Mouse (Mus musculus): ENCODE measurements around the gene Hyou1. TPM values are rescaled to one million over a fixed set of nuclear protein-coding genes. Genes with fewer than 3 reads are reported as not detected.

Gene Hyou1
- total RNA-seq, 1 experiment, result 246 TPM

DNA sequence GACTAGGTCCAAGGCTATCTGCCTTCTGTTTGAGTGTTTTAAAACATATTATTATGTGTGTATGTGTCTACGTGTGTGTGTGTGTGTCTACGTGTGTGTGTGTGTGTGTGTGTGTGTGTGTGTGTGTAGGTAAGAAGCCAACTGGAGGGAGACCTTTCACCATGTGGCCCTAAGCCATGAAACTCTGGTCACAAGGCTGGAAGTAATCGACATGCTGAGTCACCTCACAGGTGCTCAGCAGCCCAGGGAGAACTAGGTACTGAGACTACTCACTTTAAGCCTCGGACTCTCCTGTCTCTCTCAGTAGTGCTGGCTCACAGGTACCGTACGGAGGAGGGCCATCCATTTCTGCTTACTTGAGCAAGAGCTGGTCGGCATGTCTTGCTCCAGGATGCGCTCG is 32.1 kb upstream of the Hyou1 start:
- DNase-seq (ENCODE audit: low read depth, low spot score), result no peak
- TF ChIP-seq MAFK (IDR thresholded peaks at IDR 0.05; ENCODE audit: insufficient read depth, low read depth, low read length), result no peak
- TF ChIP-seq ZNF384 (IDR thresholded peaks at IDR 0.05; ENCODE audit: low read depth, low read length), result no peak
- Histone ChIP-seq H3K36me3 (ENCODE audit: control insufficient read depth, insufficient read depth, low read length, poor library complexity, severe bottlenecking) (peaks cover 10% of the 10 kb centered on the region; the same call in 1 of the 2 replicates), H3K4me1 (ENCODE audit: control insufficient read depth in 2 of 2, insufficient read depth in 2 of 2, low read length in 2 of 2, poor library complexity in 1 of 2) (peaks cover 2 to 19% of the 10 kb centered on the region in 2 experiments; a peak in 3 of 4 replicates), H3K9me3 (ENCODE audit: control insufficient read depth, insufficient read depth, low read depth, low read length) (no peaks in the 10 kb centered on the region), H3K9ac (ENCODE audit: insufficient read depth, low read depth, low read length, poor library complexity, severe bottlenecking) (no peak overlapping the region), H3K4me3 (ENCODE audit: insufficient read depth in 1 of 2, low read depth in 1 of 2, low read length in 2 of 2, poor library complexity in 1 of 2, severe bottlenecking in 1 of 2) (no peak overlapping the region), H3K27ac (ENCODE audit: insufficient read depth, low read depth, low read length, poor library complexity, severe bottlenecking) (peak overlapping the region; percentile 52; the same call in 1 of the 2 replicates)
- in situ Hi-C loops (cut with MboI; ENCODE audit: low sequenced_read_pairs in 2 of 2, unreplicated experiment in 2 of 2), result no loop called here

DNA sequence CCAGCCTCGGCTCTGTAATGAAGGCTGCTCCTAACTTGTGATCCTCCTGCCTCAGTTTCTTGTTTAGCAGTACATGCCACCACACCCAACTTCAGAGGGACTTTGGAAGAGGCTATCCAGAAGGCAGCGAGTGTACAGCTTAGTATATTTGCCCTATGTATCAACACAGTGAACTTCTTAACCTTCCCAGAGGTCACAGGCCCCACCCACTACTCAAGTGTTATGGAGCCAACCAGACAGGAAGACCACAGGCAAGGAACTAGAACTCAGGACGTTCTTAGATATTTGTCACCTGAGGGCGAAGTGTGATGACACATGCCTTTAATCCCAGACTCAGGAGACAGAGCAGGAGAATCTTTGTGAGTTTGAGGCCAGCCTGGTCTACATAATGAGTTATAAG is 31.7 kb upstream of the Hyou1 start:
- peaks cover 2 to 18% of the 10 kb centered on the region in 2 experiments; a peak in 3 of 4 replicates for H3K4me1 ChIP-seq (ENCODE audit: control insufficient read depth in 2 of 2, insufficient read depth in 2 of 2, low read length in 2 of 2, poor library complexity in 1 of 2)
- in situ Hi-C loops (cut with MboI; ENCODE audit: low sequenced_read_pairs in 2 of 2, unreplicated experiment in 2 of 2), result no loop called here
- H3K9me3 ChIP-seq (ENCODE audit: control insufficient read depth, insufficient read depth, low read depth, low read length), result no peaks in the 10 kb centered on the region
- peak overlapping the region; percentile 52; the same call in 1 of the 2 replicates for H3K27ac ChIP-seq (ENCODE audit: insufficient read depth, low read depth, low read length, poor library complexity, severe bottlenecking)
- no peak for DNase-seq (ENCODE audit: low read depth, low spot score)
- peaks cover 11% of the 10 kb centered on the region; the same call in 1 of the 2 replicates for H3K36me3 ChIP-seq (ENCODE audit: control insufficient read depth, insufficient read depth, low read length, poor library complexity, severe bottlenecking)
- TF ChIP-seq ZC3H11A (IDR thresholded peaks at IDR 0.05; ENCODE audit: borderline replicate concordance, low read depth, low read length) (no peak), ZNF384 (IDR thresholded peaks at IDR 0.05; ENCODE audit: low read depth, low read length) (no peak), HCFC1 (IDR thresholded peaks at IDR 0.05; ENCODE audit: borderline replicate concordance, insufficient read depth, low read length) (no peak), CHD2 (IDR thresholded peaks at IDR 0.05; ENCODE audit: low read depth, low read length) (no peak), MAFK (IDR thresholded peaks at IDR 0.05; ENCODE audit: insufficient read depth, low read depth, low read length) (no peak)
- H3K4me3 ChIP-seq (ENCODE audit: insufficient read depth in 1 of 2, low read depth in 1 of 2, low read length in 2 of 2, poor library complexity in 1 of 2, severe bottlenecking in 1 of 2), result no peak overlapping the region
- no peak overlapping the region for H3K9ac ChIP-seq (ENCODE audit: insufficient read depth, low read depth, low read length, poor library complexity, severe bottlenecking)

DNA sequence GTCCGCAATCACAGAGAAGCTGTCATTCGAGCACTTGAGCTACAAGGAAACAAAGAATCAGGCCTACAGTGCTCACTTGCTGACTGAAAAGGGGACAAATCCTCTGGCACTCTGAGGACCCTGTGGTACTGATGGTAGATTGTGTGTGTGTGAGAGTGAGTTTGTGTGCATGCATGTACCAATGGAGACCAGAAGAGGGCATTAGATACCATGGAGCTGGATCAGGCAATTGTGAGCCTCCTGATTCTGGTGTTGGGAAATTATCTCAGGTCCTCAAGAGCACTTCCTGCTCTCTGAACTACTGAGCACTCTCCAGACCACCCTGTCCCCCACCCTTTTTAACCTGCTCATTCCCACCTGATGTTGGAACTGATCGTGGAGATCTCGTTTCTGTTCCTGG is 30.7 kb upstream of the Hyou1 start:
- Histone ChIP-seq H3K4me1 (ENCODE audit: control insufficient read depth in 2 of 2, insufficient read depth in 2 of 2, low read length in 2 of 2, poor library complexity in 1 of 2) (peaks cover 2 to 15% of the 10 kb centered on the region in 2 experiments; a peak in 3 of 4 replicates), H3K36me3 (ENCODE audit: control insufficient read depth, insufficient read depth, low read length, poor library complexity, severe bottlenecking) (peaks cover 20% of the 10 kb centered on the region), H3K9ac (ENCODE audit: insufficient read depth, low read depth, low read length, poor library complexity, severe bottlenecking) (no peak overlapping the region), H3K4me3 (ENCODE audit: insufficient read depth in 1 of 2, low read depth in 1 of 2, low read length in 2 of 2, poor library complexity in 1 of 2, severe bottlenecking in 1 of 2) (no peak overlapping the region), H3K9me3 (ENCODE audit: control insufficient read depth, insufficient read depth, low read depth, low read length) (no peaks in the 10 kb centered on the region), H3K27ac (ENCODE audit: insufficient read depth, low read depth, low read length, poor library complexity, severe bottlenecking) (no peak overlapping the region)
- no peak for DNase-seq (ENCODE audit: low read depth, low spot score)
- TF ChIP-seq MAFK (IDR thresholded peaks at IDR 0.05; ENCODE audit: insufficient read depth, low read depth, low read length), result no peak
- no peak for TF ChIP-seq CHD2 (IDR thresholded peaks at IDR 0.05; ENCODE audit: low read depth, low read length)
- TF ChIP-seq HCFC1 (IDR thresholded peaks at IDR 0.05; ENCODE audit: borderline replicate concordance, insufficient read depth, low read length), result no peak
- TF ChIP-seq ZC3H11A (IDR thresholded peaks at IDR 0.05; ENCODE audit: borderline replicate concordance, low read depth, low read length), result no peak
- no peak for TF ChIP-seq ZNF384 (IDR thresholded peaks at IDR 0.05; ENCODE audit: low read depth, low read length)
- in situ Hi-C loops (cut with MboI; ENCODE audit: low sequenced_read_pairs in 2 of 2, unreplicated experiment in 2 of 2), result no loop called here

DNA sequence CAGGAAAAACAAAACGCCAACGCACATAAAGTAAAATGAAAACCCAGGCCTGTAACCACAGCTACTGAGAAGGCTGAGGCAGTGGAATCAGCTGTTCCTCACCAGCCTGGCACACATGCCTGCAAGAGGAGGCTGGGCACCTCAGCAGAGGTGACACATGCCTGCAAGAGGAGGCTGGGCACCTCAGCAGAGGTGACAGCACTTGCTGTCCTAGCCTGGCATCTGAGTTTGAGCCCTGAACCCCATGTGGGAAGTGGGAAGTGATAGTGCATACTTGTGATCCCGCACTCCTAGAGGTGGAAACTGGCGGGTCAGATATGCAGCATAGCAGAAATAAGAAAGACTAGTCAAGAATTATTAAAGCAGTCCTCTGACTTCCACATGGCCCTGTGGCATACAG is 27.9 kb upstream of the Hyou1 start:
- Histone ChIP-seq H3K4me3 (ENCODE audit: insufficient read depth in 1 of 2, low read depth in 1 of 2, low read length in 2 of 2, poor library complexity in 1 of 2, severe bottlenecking in 1 of 2) (no peak overlapping the region), H3K4me1 (ENCODE audit: control insufficient read depth in 2 of 2, insufficient read depth in 2 of 2, low read length in 2 of 2, poor library complexity in 1 of 2) (peaks cover 2 to 9% of the 10 kb centered on the region in 2 experiments; a peak in 1 of 4 replicates), H3K9me3 (ENCODE audit: control insufficient read depth, insufficient read depth, low read depth, low read length) (no peaks in the 10 kb centered on the region), H3K9ac (ENCODE audit: insufficient read depth, low read depth, low read length, poor library complexity, severe bottlenecking) (no peak overlapping the region), H3K27ac (ENCODE audit: insufficient read depth, low read depth, low read length, poor library complexity, severe bottlenecking) (no peak overlapping the region), H3K36me3 (ENCODE audit: control insufficient read depth, insufficient read depth, low read length, poor library complexity, severe bottlenecking) (peaks cover 42% of the 10 kb centered on the region)
- DNase-seq (ENCODE audit: low read depth, low spot score), result no peak
- TF ChIP-seq ZC3H11A (IDR thresholded peaks at IDR 0.05; ENCODE audit: borderline replicate concordance, low read depth, low read length) (no peak), MAFK (IDR thresholded peaks at IDR 0.05; ENCODE audit: insufficient read depth, low read depth, low read length) (no peak)
- in situ Hi-C loops (cut with MboI; ENCODE audit: low sequenced_read_pairs in 2 of 2, unreplicated experiment in 2 of 2), result no loop called here

DNA sequence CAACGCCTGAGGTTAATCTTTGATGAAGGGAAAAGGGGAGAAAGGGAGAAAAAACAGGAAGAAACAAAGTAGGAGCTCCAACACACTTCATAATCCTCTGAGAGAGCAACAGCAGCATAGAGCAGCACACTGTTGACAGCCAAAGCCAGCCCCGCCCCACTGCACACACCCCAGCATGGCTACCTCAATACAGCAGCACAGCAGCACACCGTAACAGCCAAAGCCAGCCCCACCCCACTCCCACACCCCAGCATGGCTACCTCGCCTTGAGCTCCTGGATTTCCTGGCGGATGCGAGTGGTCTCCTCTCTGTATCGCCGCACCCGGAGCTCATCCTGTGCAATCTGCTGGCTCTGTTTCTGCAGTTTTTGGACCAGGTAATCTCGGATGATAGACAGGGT is 27.0 kb upstream of the Hyou1 start:
- H3K4me1 ChIP-seq (ENCODE audit: control insufficient read depth in 2 of 2, insufficient read depth in 2 of 2, low read length in 2 of 2, poor library complexity in 1 of 2), result peaks cover 0 to 6% of the 10 kb centered on the region in 2 experiments; a peak in 1 of 4 replicates
- no peak overlapping the region for H3K27ac ChIP-seq (ENCODE audit: insufficient read depth, low read depth, low read length, poor library complexity, severe bottlenecking)
- in situ Hi-C loops (cut with MboI; ENCODE audit: low sequenced_read_pairs in 2 of 2, unreplicated experiment in 2 of 2), result no loop called here
- TF ChIP-seq MAFK (IDR thresholded peaks at IDR 0.05; ENCODE audit: insufficient read depth, low read depth, low read length), result no peak
- TF ChIP-seq ZNF384 (IDR thresholded peaks at IDR 0.05; ENCODE audit: low read depth, low read length), result no peak
- no peak for TF ChIP-seq CHD2 (IDR thresholded peaks at IDR 0.05; ENCODE audit: low read depth, low read length)
- peaks cover 49% of the 10 kb centered on the region for H3K36me3 ChIP-seq (ENCODE audit: control insufficient read depth, insufficient read depth, low read length, poor library complexity, severe bottlenecking)
- peak overlapping the region; percentile 12 to 36; a peak in 1 of 4 replicates for H3K4me3 ChIP-seq (ENCODE audit: insufficient read depth in 1 of 2, low read depth in 1 of 2, low read length in 2 of 2, poor library complexity in 1 of 2, severe bottlenecking in 1 of 2)
- no peaks in the 10 kb centered on the region for H3K9me3 ChIP-seq (ENCODE audit: control insufficient read depth, insufficient read depth, low read depth, low read length)
- no peak for DNase-seq (ENCODE audit: low read depth, low spot score)
- 0 out of 2 replicates have a peak overlapping the region, but pooled peaks have one; percentile 39 for H3K9ac ChIP-seq (ENCODE audit: insufficient read depth, low read depth, low read length, poor library complexity, severe bottlenecking)
